Mouse (Mus musculus): ENCODE measurements around the gene Tnks2.

DNA sequence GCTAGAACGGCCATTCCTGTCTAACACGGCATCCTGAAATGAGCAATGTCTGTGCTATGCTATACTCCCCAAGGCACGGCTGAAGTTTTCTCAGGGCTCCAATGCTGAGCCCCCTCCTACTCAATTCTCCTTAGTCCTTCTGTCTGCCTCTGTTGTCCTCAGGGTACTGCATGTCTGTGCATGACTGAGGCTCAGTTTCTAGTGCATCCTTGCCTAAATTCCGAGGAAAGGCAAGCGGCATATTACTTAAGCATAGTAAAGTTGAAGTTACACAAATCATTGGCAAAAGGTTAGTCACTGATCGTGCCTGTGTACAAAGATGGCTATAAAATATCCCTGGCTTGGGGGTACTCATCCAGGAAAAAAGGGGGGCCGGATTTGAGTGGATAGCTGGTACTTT is 79.0 kb downstream of the Tnks2 start:
- TF ChIP-seq POLR2A (IDR thresholded peaks at IDR 0.05; ENCODE audit: control insufficient read depth, extremely low read depth, insufficient read depth, low read length, poor library complexity) (no peak), CTCF (IDR thresholded peaks at IDR 0.05; ENCODE audit: borderline replicate concordance, control insufficient read depth, extremely low read depth, insufficient read depth, low read length, poor library complexity) (no peak)

Measured in thymus, adult 2 months (tissue).